Mouse (Mus musculus) kidney, postnatal 25 days (tissue): ENCODE results near the gene 4930432M17Rik.

Experiments
- DNase-seq, 2 experiments: peaks; one replicate each; pipeline ENCODE4 v3.0.0; 2021; ENCODE audit warnings: mixed read lengths in 2 of 2

Gene 4930432M17Rik

DNA sequence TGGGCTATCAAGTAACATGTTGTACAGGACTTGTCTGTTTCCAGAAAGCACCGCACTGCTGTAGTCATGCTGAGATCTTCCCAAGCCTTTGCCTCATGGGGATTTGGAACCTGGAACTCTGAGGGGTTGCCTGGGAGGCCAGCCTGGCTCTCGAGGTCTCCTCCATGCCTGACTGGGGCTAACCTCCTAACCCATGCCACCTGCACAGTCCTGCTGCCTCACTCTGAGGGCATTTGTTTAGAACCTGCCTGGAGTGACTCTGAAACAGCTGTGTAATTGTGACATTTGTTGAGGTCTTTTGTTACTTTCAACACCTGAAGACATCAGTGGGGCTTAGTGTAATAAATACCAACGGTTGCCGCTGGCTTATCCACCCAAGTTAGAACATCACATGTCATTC lies 41.7 kb downstream of the 4930432M17Rik start:
- no peak for DNase-seq

GRCm38 (mm10) chr3:121713151-121713701 lies 42.7 kb downstream of the 4930432M17Rik start:
- DNase-seq: peak in 1 of 2 experiments; percentile 37

DNA sequence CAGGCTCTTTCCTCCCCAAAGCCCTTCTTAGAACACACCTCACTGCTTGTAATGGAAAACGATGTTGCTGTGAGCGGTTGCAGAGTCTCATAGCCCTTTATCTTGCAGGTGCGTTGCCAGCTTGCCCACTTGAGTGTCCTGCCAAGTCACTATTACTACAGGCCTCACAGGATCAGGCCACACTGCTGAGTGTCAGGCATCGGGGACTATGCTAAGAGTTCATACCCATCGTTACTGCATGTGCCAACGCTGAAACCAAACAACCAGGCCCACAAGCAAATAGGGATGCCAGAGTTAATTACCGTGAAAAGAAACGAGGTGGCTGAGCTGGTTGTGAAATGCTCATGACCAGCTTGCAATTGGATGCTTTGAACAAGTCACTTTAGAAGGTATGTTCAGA lies 43.3 kb downstream of the 4930432M17Rik start:
- DNase-seq: peak; percentile 18 to 62

- DNase-seq: no peak
Measured at GRCm38 (mm10) chr3:121714461-121714860, 43.9 kb downstream of the 4930432M17Rik start.

- no peak for DNase-seq
Measured at GRCm38 (mm10) chr3:121715336-121715735, 44.8 kb downstream of the 4930432M17Rik start.

- DNase-seq: no peak
Measured at GRCm38 (mm10) chr3:121715741-121716459, 45.3 kb downstream of the 4930432M17Rik start.

DNA sequence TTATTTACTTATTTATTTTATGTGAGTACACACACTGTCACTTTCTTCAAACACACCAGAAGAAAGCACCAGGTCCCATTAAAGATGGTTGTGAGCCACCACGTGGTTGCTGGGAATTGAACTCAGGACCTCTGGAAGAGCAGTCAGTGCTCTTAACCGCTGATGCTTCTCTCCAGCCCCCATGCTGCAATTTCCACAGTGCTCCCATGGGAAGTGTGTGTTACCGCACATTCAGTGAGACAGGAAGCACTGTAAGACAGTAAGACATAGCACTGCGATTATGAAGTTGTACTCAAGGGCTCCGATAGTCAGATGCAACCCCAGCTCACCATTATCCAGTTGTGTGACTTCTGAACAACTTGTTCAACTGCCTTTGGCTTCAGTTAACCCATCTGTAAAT lies 45.9 kb downstream of the 4930432M17Rik start:
- no peak for DNase-seq

DNA sequence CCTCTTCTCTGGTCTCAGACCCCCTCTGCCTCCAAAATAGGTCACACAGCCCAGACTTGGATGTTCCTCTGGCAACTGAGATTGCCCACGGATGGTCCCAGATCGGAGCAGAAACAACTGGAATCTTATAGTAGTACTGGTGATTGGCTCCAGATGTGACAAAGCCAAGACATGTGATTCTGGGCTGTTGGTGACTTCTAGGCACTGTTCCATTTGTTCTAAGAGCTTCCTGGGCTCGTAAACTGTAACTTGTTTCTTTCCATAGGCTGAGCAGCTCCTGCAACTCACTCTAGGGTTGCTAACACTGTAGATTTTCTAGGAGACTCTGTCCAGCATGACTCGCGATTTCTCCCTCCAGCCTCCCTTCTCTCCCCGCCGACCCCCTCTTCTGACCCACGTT lies 48.1 kb downstream of the 4930432M17Rik start:
- DNase-seq: no peak

GRCm38 (mm10) chr3:121719701-121720100 lies 49.1 kb downstream of the 4930432M17Rik start:
- DNase-seq: no peak

GRCm38 (mm10) chr3:121720801-121721690 lies 50.5 kb downstream of the 4930432M17Rik start:
- DNase-seq: peak in 1 of 2 experiments; percentile 36

DNA sequence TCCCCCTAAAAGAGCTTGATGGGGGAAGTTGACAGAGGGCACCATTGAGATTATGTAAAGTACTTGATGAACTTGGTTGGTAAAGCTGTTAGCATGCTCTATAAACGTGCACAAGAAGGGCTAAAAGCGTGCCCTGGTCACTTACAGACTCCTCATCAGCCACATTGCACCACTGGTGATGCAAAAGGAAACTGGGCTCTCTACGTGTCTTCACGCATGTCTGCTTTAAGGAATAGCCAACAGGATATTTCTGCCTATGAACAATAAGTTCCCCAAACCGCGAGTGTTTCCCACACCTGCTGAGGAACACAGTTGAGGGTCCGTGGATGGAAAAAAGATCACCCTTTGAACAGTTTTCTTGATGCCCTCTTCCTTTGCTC lies 51.1 kb downstream of the 4930432M17Rik start:
- DNase-seq: no peak

- peak; percentile 87 to 94 for DNase-seq
Measured at GRCm38 (mm10) chr3:121722971-121723844, 52.6 kb downstream of the 4930432M17Rik start, which contains the start of gene F3. TSS of gene F3 (plus strand) at chr3:121723537.

- DNase-seq: no peak
Measured at GRCm38 (mm10) chr3:121723968-121724524, 53.5 kb downstream of the 4930432M17Rik start.

DNA sequence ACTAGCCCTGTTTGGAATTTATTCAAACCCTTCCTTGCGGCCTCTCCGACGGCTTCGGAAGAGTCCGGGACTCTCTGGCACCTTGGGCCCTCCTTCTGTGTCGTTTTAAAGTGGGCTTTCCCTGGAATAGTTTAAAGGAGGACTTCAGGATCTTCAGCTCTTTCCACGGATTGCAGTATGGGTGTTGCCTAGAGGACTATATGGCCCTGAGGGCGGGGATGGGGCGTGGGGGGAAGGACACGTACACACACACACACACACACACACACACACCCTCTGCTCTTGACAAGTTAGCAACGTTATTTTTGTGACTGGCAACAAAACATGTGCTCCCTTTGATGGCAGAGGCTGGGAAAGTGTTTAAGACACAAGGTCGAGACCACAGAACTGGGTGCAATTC lies 54.0 kb downstream of the 4930432M17Rik start:
- no peak for DNase-seq

DNA sequence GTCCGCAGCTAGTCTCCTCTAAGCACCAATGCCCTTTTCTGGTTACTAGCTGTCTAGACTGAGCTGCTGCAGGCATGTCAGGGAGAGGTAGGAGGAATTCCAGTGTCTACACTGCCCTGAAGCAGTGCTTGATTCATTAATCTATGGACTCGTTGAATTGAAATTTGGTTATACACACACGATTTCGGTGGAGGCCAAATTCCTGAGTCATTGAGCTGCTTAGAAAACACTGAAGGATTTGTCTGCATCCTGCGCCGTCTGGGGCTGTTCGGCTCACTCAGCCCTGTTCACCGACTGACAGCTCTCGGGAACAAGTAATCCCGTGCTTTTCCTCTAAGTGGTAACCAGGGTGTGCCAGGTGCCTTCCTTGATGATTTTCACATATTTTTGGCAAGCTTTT lies 55.1 kb downstream of the 4930432M17Rik start:
- no peak for DNase-seq

DNA sequence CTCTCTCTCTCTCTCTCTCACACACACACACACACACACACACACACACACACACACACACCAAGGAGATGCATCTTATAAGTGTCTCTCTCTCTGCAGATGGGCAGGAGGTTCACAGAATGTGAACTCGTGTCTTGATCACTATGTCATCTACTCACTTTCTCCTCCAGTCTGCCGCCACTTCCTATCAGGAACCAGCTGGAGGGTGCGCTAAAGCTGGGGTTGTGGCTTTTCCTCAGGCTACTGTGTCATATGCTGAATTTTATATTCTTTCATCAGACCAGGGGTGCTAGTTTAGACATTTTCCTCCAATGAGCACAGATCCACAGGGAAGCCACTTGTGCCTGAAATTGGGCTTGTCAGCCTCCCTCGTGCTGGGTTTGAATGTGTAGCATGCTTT lies 59.1 kb downstream of the 4930432M17Rik start:
- no peak for DNase-seq
